Mouse (Mus musculus) mammary gland, adult 2 months (tissue): ENCODE measurements around the gene Cdh16. TPM values are rescaled to one million over a fixed set of nuclear protein-coding genes. Genes with fewer than 3 reads are reported as not detected.

Experiments used
- polyA plus RNA-seq: library from polyadenylated mRNA; depleted of rRNA; stranded (reverse); fragments of >200 nt; gene quantifications from 2 replicates; pipeline ENCODE4 v1.2.3, GENCODE M21; 2012; ENCODE audit warnings: low replicate concordance; rRNA removed

The Cdh16 gene
- polyA plus RNA-seq, result 0.04 and 0.37 TPM in 2 replicates

DNA sequence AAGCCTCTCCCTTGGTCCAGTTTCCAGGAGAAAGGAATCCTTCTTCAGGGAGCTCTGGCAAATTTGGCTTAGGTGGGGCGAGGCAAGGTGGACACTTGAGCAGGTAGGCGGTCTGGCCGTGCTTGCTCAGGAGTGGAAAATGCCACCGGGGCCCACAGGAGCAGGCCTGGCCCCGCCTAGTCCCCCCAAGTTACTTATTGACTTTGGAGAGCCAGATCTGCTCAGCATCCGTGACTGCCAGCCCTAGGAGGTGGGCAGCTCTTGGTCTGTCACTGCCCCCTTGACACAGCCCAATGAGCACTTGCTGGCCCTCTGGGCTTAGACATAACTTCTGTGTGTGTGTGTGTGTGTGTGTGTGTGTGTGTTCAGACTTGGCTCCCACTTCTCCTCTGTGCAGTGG, at the start of gene Cdh16:
TSS of gene Cdh16 (minus strand) at position 236 of the 400 bp plus-strand sequence.

DNA sequence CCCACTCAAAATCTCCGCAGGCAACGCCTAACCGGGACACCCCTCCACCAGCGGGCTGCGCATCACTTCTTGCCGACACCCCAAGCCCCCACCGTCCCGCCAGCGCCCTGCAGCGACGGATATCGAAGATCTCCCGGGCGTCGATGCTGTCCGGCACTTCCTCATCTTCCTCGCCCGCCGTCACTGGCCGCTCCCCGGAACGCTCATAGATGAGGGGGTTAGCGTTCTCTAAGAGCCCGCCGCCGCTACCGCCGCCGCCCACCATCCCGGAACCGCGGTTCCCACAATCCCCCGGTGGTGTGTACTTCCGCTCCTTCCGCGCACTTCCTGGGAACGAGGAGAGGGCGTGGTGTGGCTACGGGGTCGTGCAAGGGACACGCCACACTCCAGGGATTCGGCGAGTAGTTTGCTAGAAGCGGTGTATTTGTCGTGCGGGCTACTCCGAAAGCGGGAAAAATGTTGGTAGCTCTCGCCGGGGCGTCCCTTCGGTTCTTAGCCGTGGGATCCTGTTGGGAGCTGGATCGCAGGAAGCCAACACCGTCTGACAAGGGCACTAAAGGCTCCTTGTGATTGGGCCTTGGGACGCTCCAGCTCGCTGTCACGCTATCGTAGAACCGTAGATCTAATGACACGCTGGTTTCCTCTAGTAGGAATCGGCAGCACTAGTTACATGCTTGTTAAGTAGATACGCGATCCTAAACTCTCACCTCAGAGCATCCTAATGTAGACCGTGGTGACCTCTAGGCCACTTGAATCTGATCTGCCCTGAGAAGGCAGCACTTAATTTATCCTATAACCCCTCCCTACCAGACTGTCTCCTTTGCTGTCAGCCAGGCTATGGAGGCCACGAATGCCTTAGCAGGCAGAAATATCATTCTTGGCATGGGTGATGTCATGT, 17.5 kb upstream of the Cdh16 start, which contains the start of gene Ciao2b:
TSS of gene Ciao2b (minus strand) at position 540 of the 898 bp plus-strand sequence.

DNA sequence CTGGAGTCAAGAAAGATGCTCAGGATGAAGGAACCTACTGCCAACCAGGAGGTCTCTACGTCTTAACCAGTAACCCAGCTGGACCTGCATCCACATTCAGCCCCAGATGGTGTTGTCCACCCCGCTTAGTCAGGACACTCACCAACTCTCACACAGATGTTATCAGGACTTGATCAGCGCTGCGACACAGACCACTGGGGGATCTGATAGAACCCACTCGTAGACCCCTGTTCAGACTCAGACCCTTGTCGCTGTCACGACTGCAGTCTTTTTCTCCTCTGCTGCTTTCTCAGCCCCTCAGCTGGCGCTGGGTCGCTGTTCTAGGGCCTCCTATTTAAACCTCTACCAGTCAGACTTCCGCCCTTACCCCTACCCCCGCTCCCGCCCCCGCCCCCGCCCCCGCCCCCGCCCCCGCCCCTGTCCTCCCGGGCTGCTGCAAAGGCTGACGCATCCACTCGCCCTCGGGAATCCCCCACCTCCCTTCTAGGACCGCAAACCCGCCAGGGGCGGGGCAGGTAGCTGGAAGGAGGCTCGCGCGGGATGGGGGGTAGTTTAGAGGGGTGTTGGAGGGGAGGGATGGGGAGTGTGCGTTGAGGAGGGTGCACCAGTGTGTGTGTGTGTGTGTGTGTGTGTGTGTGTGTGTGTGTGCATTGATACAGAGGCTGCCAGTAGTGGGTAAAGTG, 6.9 kb upstream of the Cdh16 start, which contains the start of gene Rrad:
TSS of gene Rrad (minus strand) at position 347 of the 683 bp plus-strand sequence.

DNA sequence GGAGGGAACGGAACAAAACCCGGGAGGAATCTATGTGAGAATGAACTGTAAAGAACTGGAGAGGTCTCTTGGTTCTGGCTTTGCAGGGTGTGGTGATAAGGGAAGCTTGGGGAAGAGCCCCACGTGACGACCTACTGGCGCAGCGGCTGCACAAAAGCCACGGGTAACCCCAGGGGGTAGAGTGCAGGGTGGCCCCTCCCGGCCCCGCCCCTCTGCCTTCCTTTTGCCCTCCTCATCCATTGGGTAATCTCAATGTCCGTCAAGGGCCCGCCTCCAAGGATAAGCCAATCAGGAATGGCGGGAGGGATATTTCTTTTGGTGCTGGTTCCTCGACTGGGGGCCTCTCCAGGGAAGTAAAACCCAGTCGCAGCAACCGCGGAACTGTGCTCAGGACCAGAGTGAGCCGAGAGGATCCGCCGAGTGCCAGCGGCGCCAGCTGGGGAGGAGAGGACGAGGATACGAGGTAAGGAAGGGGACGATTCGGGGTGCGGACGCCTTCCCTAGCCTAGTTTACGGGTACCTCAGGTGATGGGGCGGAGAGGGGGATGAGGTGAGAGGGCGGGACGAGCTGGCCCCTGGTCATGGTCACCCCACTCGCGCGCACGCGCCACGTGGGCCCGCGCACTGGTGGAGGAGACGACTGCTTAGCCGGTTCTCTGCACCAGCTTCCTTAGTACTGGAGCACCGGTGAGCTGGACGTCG, 32.9 kb downstream of the Cdh16 start, which contains the start of gene Pdp2:
TSS of gene Pdp2 (plus strand) at position 319 of the 702 bp plus-strand sequence.

Other genes with a start within 250 kb of the Cdh16 start
- 8.6 and 12.2 TPM in 2 replicates for gene Cmtm4, start 228.6 kb downstream of the Cdh16 start, polyA plus RNA-seq
- 8.6 and 20.6 TPM in 2 replicates for gene Dync1li2, start 181.3 kb downstream of the Cdh16 start, polyA plus RNA-seq
- gene Terb1, start 114.5 kb downstream of the Cdh16 start, polyA plus RNA-seq, result 0.09 and 0.16 TPM in 2 replicates
- gene Nae1, start 89.8 kb downstream of the Cdh16 start, polyA plus RNA-seq, result 5.0 and 16.3 TPM in 2 replicates
- gene Car7, start 89.7 kb downstream of the Cdh16 start, polyA plus RNA-seq, result 5.7 and 6.5 TPM in 2 replicates
- gene Pdp2, start 32.9 kb downstream of the Cdh16 start, polyA plus RNA-seq, result 7.0 and 9.4 TPM in 2 replicates
- gene Rrad, start 6.9 kb upstream of the Cdh16 start, polyA plus RNA-seq, result 7.4 and 16.4 TPM in 2 replicates
- 36.8 and 39.0 TPM in 2 replicates for gene Ciao2b, start 17.6 kb upstream of the Cdh16 start, polyA plus RNA-seq
- gene Ces2a, start 109.6 kb upstream of the Cdh16 start, polyA plus RNA-seq, result 0.81 TPM in 1 of 2 replicates, not detected in the other
- gene Ces2b, start 207.2 kb upstream of the Cdh16 start, polyA plus RNA-seq, result 0.14 and 0.19 TPM in 2 replicates
- 0.36 and 0.56 TPM in 2 replicates for gene Ces2c, start 222.7 kb upstream of the Cdh16 start, polyA plus RNA-seq